Mouse (Mus musculus): ENCODE data around the gene Actn2. TPM values are rescaled to one million over a fixed set of nuclear protein-coding genes. Genes with fewer than 3 reads are reported as not detected.

Actn2 gene
- polyA plus RNA-seq, 1 experiment from 2014 or later = 0.19 TPM

DNA sequence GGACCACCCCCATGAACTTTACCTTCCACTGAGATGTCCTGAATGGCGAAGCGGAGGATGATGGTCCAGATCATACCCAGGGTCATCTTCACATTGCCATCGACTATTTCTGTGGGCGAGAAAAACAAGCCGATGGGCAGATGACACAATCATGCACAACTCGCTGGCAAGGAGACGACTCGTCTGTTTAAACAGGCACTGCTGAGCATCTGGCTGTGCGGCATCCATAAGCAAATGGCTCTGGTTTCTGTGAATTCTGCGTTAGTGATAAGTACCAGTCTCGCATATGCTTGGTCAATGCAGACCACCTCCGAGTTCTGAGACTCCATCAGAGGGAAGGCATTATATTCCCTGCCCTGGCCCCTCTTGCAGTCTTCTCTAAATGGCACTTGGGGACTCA is 31.7 kb downstream of the Actn2 start:
- no peaks in the 10 kb centered on the region for H3K9me3 ChIP-seq (ENCODE audit: control insufficient read depth, low read length)
- no peak overlapping the region for H3K27ac ChIP-seq (ENCODE audit: low read depth, low read length)
- no peaks in the 10 kb centered on the region for H3K27me3 ChIP-seq (ENCODE audit: control insufficient read depth, insufficient read depth, low read length)
- no peak overlapping the region for H3K9ac ChIP-seq (ENCODE audit: low read length)
- H3K4me1 ChIP-seq (ENCODE audit: control insufficient read depth, insufficient read depth, low read length) = no peaks in the 10 kb centered on the region
- ATAC-seq (ENCODE audit: low FRiP score) (no peak), DNase-seq (ENCODE audit: low spot score, missing footprints) (no peak)
- no peak overlapping the region for H3K4me3 ChIP-seq (ENCODE audit: low read depth, low read length)
- no peaks in the 10 kb centered on the region for H3K36me3 ChIP-seq (ENCODE audit: control insufficient read depth, insufficient read depth, low read length)
- H3K4me2 ChIP-seq = no peak overlapping the region
- 90% methylated on average over 12 of the region's 12 CpGs for WGBS

DNA sequence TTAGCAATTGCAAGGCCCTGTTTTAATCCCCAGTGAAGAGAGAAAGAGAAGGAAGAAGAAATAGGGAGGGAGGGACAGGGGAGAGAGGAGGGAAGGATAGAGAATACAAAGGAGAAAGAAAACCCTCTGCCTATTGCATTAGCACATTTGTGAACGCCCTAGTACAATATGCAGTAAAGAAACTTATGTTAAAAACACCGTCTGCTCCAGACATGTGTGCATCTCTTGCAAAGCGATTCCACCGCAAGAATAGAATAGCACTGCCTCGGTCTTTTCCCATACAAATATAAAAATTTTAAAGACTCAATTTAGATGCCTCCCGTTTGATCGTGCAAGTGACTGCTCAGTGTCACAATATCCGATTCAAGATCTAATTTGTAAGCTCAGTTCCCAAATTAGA is 32.1 kb downstream of the Actn2 start:
- Histone ChIP-seq H3K9ac (ENCODE audit: low read length) (no peak overlapping the region), H3K4me2 (no peak overlapping the region), H3K27me3 (ENCODE audit: control insufficient read depth, insufficient read depth, low read length) (no peaks in the 10 kb centered on the region), H3K27ac (ENCODE audit: low read depth, low read length) (no peak overlapping the region), H3K36me3 (ENCODE audit: control insufficient read depth, insufficient read depth, low read length) (no peaks in the 10 kb centered on the region), H3K9me3 (ENCODE audit: control insufficient read depth, low read length) (no peaks in the 10 kb centered on the region), H3K4me3 (ENCODE audit: low read depth, low read length) (no peak overlapping the region), H3K4me1 (ENCODE audit: control insufficient read depth, insufficient read depth, low read length) (no peaks in the 10 kb centered on the region)
- 89% methylated on average over 8 of the region's 8 CpGs for WGBS
- no peak for DNase-seq (ENCODE audit: low spot score, missing footprints)
- no peak for ATAC-seq (ENCODE audit: low FRiP score)

DNA sequence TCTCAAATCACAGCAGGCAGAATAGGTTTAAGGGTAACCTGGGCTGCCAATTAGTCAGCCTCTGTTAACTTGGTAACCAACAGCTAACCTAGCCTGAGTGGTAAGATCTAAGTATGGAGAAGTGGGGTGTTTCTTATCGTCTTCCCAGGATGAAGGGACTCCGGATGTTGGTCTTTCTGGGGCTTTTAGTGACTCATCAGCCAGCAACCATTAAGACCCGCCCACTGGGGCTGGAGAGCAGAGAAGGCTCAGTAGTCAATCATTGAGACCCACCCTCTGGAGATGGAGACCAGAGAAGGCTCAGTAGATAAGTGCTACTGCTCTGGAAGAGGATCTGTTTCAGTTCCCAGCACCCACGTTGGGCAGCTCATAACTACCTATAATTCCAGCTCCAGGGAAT is 33.3 kb downstream of the Actn2 start:
- no peaks in the 10 kb centered on the region for H3K27me3 ChIP-seq (ENCODE audit: control insufficient read depth, insufficient read depth, low read length)
- WGBS = 83% methylated on average over 4 of the region's 4 CpGs
- ATAC-seq (ENCODE audit: low FRiP score) (no peak), DNase-seq (ENCODE audit: low spot score, missing footprints) (no peak)
- H3K27ac ChIP-seq (ENCODE audit: low read depth, low read length) = no peak overlapping the region
- no peak overlapping the region for H3K4me2 ChIP-seq
- H3K9ac ChIP-seq (ENCODE audit: low read length) = no peak overlapping the region
- no peaks in the 10 kb centered on the region for H3K36me3 ChIP-seq (ENCODE audit: control insufficient read depth, insufficient read depth, low read length)
- no peaks in the 10 kb centered on the region for H3K9me3 ChIP-seq (ENCODE audit: control insufficient read depth, low read length)
- H3K4me3 ChIP-seq (ENCODE audit: low read depth, low read length) = no peak overlapping the region
- no peaks in the 10 kb centered on the region for H3K4me1 ChIP-seq (ENCODE audit: control insufficient read depth, insufficient read depth, low read length)

DNA sequence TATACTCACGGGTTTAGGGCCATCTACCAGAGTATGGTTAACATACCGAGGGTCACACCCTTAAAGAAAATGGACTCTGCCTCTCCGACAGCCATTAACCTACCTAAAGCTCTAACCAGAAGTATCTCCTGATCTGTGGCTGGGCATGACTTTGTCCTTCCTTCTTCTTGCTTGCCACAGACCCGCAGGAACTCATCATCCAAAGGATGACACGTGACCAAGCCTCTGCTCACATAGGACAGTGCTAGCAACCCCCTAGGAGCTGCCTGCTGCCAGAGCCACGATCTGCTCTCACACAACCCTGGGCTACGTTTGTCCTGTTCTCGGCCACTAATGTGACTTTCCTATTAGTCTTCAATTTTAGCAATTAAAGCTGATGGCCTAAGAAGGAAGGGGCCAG is 35.0 kb downstream of the Actn2 start:
- no peaks in the 10 kb centered on the region for H3K36me3 ChIP-seq (ENCODE audit: control insufficient read depth, insufficient read depth, low read length)
- no peaks in the 10 kb centered on the region for H3K4me1 ChIP-seq (ENCODE audit: control insufficient read depth, insufficient read depth, low read length)
- no peak overlapping the region for H3K4me2 ChIP-seq
- no peaks in the 10 kb centered on the region for H3K9me3 ChIP-seq (ENCODE audit: control insufficient read depth, low read length)
- ATAC-seq (ENCODE audit: low FRiP score) (no peak), DNase-seq (ENCODE audit: low spot score, missing footprints) (no peak)
- H3K9ac ChIP-seq (ENCODE audit: low read length) = no peak overlapping the region
- 85% methylated on average over 8 of the region's 8 CpGs for WGBS
- no peak overlapping the region for H3K27ac ChIP-seq (ENCODE audit: low read depth, low read length)
- no peaks in the 10 kb centered on the region for H3K27me3 ChIP-seq (ENCODE audit: control insufficient read depth, insufficient read depth, low read length)
- H3K4me3 ChIP-seq (ENCODE audit: low read depth, low read length) = no peak overlapping the region

DNA sequence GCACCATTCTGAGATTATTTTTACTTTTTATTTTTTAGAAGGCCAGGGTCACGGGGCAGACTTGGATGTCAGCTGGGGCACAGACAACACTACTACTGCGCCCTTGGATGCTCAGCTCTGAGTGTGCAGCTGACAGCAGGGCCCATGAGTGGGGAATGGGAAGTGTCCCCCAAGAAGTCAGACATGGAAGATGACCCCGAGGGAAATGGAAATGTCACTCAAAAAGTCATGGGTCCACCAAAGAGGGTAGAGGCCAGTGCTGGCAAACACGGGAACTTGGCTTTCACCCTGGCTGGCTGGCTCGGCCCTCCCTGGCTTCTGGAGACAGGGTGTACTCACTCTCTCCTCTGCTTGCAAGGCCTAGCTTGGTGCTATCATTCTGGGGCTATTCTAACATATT is 35.6 kb downstream of the Actn2 start:
- 92% methylated on average over 5 of the region's 5 CpGs for WGBS
- ATAC-seq (ENCODE audit: low FRiP score) (no peak), DNase-seq (ENCODE audit: low spot score, missing footprints) (no peak)

DNA sequence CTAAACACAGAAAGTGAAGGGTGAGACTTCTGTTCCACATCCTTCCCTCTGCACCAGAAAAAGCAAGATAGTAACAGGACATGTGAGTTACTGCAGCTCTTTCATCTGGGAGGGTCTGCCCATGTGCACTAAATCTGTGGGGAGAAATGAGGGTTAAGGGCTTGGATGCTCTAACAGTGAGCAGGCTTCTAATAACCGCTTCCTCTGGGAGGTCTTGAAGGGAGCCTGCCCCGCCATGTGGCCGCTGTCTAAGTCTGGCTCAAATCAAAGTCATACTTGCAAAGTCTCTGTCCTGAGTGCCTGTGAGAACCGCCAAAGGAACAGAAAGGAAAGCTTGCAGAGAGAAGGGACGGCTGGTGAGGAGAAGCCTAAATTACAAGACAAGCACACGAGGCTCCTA is 42.8 kb downstream of the Actn2 start:
- H3K27ac ChIP-seq (ENCODE audit: low read depth, low read length) = no peak overlapping the region
- H3K4me2 ChIP-seq = no peak overlapping the region
- 84% methylated on average over 6 of the region's 6 CpGs for WGBS
- no peaks in the 10 kb centered on the region for H3K27me3 ChIP-seq (ENCODE audit: control insufficient read depth, insufficient read depth, low read length)
- no peaks in the 10 kb centered on the region for H3K36me3 ChIP-seq (ENCODE audit: control insufficient read depth, insufficient read depth, low read length)
- H3K4me3 ChIP-seq (ENCODE audit: low read depth, low read length) = no peak overlapping the region
- H3K9me3 ChIP-seq (ENCODE audit: control insufficient read depth, low read length) = no peaks in the 10 kb centered on the region
- H3K4me1 ChIP-seq (ENCODE audit: control insufficient read depth, insufficient read depth, low read length) = no peaks in the 10 kb centered on the region
- H3K9ac ChIP-seq (ENCODE audit: low read length) = no peak overlapping the region
- no peak for DNase-seq (ENCODE audit: low spot score, missing footprints)
- no peak for ATAC-seq (ENCODE audit: low FRiP score)

More for the DNA sequence above, 35.6 kb downstream of the Actn2 start:
- no peak overlapping the region for H3K4me2 ChIP-seq
- H3K36me3 ChIP-seq (ENCODE audit: control insufficient read depth, insufficient read depth, low read length) = no peaks in the 10 kb centered on the region
- no peaks in the 10 kb centered on the region for H3K27me3 ChIP-seq (ENCODE audit: control insufficient read depth, insufficient read depth, low read length)
- no peak overlapping the region for H3K27ac ChIP-seq (ENCODE audit: low read depth, low read length)
- H3K4me1 ChIP-seq (ENCODE audit: control insufficient read depth, insufficient read depth, low read length) = no peaks in the 10 kb centered on the region
- no peak overlapping the region for H3K9ac ChIP-seq (ENCODE audit: low read length)
- H3K4me3 ChIP-seq (ENCODE audit: low read depth, low read length) = no peak overlapping the region
- H3K9me3 ChIP-seq (ENCODE audit: control insufficient read depth, low read length) = no peaks in the 10 kb centered on the region

DNA sequence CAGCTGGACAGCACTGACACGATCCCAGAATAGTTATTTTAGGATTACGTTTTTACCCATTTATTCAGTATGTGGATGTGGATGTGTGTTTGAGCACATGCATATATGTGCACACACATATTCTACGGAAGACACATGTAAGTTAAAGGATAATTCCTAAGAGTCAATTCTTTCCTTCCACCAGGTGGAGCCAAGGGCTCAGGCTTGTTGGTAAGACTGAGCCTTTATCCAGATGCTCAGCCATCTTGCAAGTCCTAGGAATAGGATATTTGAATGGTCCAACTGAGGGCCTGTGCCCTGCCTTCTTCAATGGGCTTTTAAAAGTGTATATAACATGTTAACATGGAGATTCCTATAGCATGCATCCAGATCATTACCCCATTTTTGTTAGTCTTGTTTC is 43.9 kb downstream of the Actn2 start:
- no peaks in the 10 kb centered on the region for H3K4me1 ChIP-seq (ENCODE audit: control insufficient read depth, insufficient read depth, low read length)
- 87% methylated on average over 3 of the region's 3 CpGs for WGBS
- DNase-seq (ENCODE audit: low spot score, missing footprints) (no peak), ATAC-seq (ENCODE audit: low FRiP score) (no peak)
- H3K9me3 ChIP-seq (ENCODE audit: control insufficient read depth, low read length) = no peaks in the 10 kb centered on the region
- no peak overlapping the region for H3K9ac ChIP-seq (ENCODE audit: low read length)
- H3K27ac ChIP-seq (ENCODE audit: low read depth, low read length) = no peak overlapping the region
- no peak overlapping the region for H3K4me3 ChIP-seq (ENCODE audit: low read depth, low read length)
- no peaks in the 10 kb centered on the region for H3K36me3 ChIP-seq (ENCODE audit: control insufficient read depth, insufficient read depth, low read length)
- H3K27me3 ChIP-seq (ENCODE audit: control insufficient read depth, insufficient read depth, low read length) = no peaks in the 10 kb centered on the region
- no peak overlapping the region for H3K4me2 ChIP-seq

DNA sequence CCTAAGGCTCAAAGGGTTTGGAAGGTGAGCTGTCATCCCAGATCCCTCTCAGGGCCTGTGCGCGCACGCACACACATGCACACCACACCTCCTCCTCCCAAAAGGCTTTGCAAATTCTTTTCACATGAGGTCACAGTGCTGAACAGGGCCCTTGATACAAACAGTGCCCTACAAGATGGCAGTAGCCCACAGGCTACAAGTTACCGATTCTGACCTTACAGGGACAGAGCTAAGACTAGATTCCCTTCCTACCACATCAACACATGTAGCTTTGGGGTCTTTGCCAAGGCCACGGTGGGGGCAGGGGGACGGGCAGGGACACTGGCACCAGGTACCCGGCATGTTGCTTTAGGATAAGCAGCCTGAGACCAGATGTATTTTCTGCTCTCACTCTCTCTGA is 46.8 kb downstream of the Actn2 start:
- WGBS = 91% methylated on average over 7 of the region's 7 CpGs
- Histone ChIP-seq H3K9me3 (ENCODE audit: control insufficient read depth, low read length) (no peaks in the 10 kb centered on the region), H3K36me3 (ENCODE audit: control insufficient read depth, insufficient read depth, low read length) (no peaks in the 10 kb centered on the region), H3K4me3 (ENCODE audit: low read depth, low read length) (no peak overlapping the region), H3K9ac (ENCODE audit: low read length) (no peak overlapping the region), H3K27ac (ENCODE audit: low read depth, low read length) (no peak overlapping the region), H3K4me2 (no peak overlapping the region), H3K27me3 (ENCODE audit: control insufficient read depth, insufficient read depth, low read length) (no peaks in the 10 kb centered on the region), H3K4me1 (ENCODE audit: control insufficient read depth, insufficient read depth, low read length) (no peaks in the 10 kb centered on the region)
- DNase-seq (ENCODE audit: low spot score, missing footprints) (no peak), ATAC-seq (ENCODE audit: low FRiP score) (no peak)

DNA sequence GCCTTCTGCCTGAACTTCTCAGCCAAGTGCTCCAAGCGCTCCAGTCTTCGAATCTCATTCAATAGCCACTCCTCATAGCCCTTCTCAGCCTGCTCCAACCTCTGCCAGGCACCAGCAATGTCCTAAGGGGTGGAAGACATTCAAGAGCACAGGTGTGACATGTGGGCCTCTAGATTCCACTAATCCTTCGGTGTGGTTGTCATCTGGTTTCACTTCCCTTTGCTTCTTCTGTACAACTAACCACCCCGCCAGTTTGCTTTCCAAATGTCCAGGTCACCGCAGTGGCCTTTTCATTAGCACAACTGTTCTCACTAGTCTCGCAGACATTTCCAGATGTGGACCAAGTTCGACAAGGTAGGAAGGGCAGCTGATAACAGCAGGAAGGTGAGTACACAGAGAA is 49.9 kb downstream of the Actn2 start:
- Histone ChIP-seq H3K36me3 (ENCODE audit: control insufficient read depth, insufficient read depth, low read length) (no peaks in the 10 kb centered on the region), H3K4me3 (ENCODE audit: low read depth, low read length) (no peak overlapping the region), H3K4me1 (ENCODE audit: control insufficient read depth, insufficient read depth, low read length) (no peaks in the 10 kb centered on the region), H3K9me3 (ENCODE audit: control insufficient read depth, low read length) (no peaks in the 10 kb centered on the region), H3K27me3 (ENCODE audit: control insufficient read depth, insufficient read depth, low read length) (no peaks in the 10 kb centered on the region), H3K9ac (ENCODE audit: low read length) (no peak overlapping the region), H3K27ac (ENCODE audit: low read depth, low read length) (no peak overlapping the region), H3K4me2 (no peak overlapping the region)
- ATAC-seq (ENCODE audit: low FRiP score) (no peak), DNase-seq (ENCODE audit: low spot score, missing footprints) (no peak)
- WGBS = 87% methylated on average over 7 of the region's 7 CpGs

DNA sequence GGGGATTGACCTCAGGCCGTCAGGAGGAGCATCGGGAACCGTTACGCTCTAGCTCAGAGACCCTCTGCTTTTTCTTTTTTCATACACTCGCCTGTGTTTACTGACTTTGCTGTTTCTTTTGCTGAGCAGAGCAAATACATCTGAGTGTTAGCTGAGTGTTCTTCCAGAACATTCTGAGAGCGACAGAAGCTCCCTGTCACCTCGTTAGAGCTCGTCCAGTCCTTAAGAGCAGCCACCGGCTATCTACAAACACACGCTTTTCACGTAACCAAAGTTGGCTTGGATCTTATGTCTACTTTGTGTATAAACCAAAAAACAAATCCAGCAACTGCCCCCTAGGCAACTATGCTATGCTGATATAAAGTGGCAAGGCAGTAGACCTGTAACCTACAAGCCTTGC is 56.0 kb downstream of the Actn2 start:
- 90% methylated on average over 11 of the region's 11 CpGs for WGBS
- no peak for DNase-seq (ENCODE audit: low spot score, missing footprints)
- ATAC-seq (ENCODE audit: low FRiP score) = no peak
- no peaks in the 10 kb centered on the region for H3K27me3 ChIP-seq (ENCODE audit: control insufficient read depth, insufficient read depth, low read length)
- no peak overlapping the region for H3K4me3 ChIP-seq (ENCODE audit: low read depth, low read length)
- no peaks in the 10 kb centered on the region for H3K36me3 ChIP-seq (ENCODE audit: control insufficient read depth, insufficient read depth, low read length)
- H3K9ac ChIP-seq (ENCODE audit: low read length) = no peak overlapping the region
- no peak overlapping the region for H3K4me2 ChIP-seq
- H3K4me1 ChIP-seq (ENCODE audit: control insufficient read depth, insufficient read depth, low read length) = no peaks in the 10 kb centered on the region
- no peaks in the 10 kb centered on the region for H3K9me3 ChIP-seq (ENCODE audit: control insufficient read depth, low read length)
- no peak overlapping the region for H3K27ac ChIP-seq (ENCODE audit: low read depth, low read length)
